Mouse (Mus musculus): Measurements from ENCODE around the gene Iqgap2. TPM values are rescaled to one million over a fixed set of nuclear protein-coding genes. Genes with fewer than 3 reads are reported as not detected.

The Iqgap2 gene
- polyA plus RNA-seq, 1 experiment = 0.06 TPM

DNA sequence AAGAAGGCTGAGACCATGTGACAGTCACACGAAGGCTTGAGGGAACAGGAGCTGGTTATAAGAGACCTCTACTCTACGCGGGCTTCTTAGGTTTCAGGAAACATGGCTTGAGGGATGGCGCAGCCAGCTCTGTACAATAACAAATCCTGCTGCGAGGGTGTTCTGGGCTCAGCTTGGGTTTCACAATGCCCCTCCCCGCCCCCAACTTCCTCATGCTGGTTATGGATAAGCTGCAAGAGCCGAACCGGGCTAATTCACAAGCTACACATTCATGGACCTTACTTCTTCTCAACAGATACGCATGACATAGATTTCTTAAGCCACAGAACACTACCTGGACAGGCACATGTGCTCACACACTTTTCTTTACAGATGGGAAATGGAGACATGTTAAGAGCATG lies 113.0 kb downstream of the Iqgap2 start:
- Histone ChIP-seq H3K79me3 (ENCODE audit: low read depth) (no peaks in the 10 kb centered on the region), H3K36me3 (ENCODE audit: control insufficient read depth, insufficient read depth) (no peaks in the 10 kb centered on the region), H3K79me2 (ENCODE audit: control insufficient read depth, insufficient read depth) (no peaks in the 10 kb centered on the region), H3ac (ENCODE audit: control insufficient read depth, insufficient read length, low read depth) (no peak overlapping the region), H3K4me3 (ENCODE audit: insufficient read depth, poor library complexity, severe bottlenecking) (no peak overlapping the region), H3K27me3 (ENCODE audit: control insufficient read depth, insufficient read depth, insufficient read length) (no peaks in the 10 kb centered on the region)
- no peak for TF ChIP-seq FOSL1 (IDR thresholded peaks at IDR 0.05; ENCODE audit: insufficient read depth, low read length, poor library complexity, severe bottlenecking)
- no peak for TF ChIP-seq CEBPB (IDR thresholded peaks at IDR 0.05; ENCODE audit: low read depth)
- TF ChIP-seq MYOG (IDR thresholded peaks at IDR 0.05; ENCODE audit: control insufficient read depth, extremely low read depth, insufficient read length) = no peak
- TF ChIP-seq MAX (IDR thresholded peaks at IDR 0.05) = no peak
- no peak for TF ChIP-seq USF1 (IDR thresholded peaks at IDR 0.05; ENCODE audit: low read depth)
- no peak for TF ChIP-seq CTCF (IDR thresholded peaks at IDR 0.05; ENCODE audit: control insufficient read depth, insufficient read depth, insufficient read length)
- no peak for TF ChIP-seq MYOD1 (IDR thresholded peaks at IDR 0.05; ENCODE audit: control insufficient read depth, insufficient read length, low read depth)

DNA sequence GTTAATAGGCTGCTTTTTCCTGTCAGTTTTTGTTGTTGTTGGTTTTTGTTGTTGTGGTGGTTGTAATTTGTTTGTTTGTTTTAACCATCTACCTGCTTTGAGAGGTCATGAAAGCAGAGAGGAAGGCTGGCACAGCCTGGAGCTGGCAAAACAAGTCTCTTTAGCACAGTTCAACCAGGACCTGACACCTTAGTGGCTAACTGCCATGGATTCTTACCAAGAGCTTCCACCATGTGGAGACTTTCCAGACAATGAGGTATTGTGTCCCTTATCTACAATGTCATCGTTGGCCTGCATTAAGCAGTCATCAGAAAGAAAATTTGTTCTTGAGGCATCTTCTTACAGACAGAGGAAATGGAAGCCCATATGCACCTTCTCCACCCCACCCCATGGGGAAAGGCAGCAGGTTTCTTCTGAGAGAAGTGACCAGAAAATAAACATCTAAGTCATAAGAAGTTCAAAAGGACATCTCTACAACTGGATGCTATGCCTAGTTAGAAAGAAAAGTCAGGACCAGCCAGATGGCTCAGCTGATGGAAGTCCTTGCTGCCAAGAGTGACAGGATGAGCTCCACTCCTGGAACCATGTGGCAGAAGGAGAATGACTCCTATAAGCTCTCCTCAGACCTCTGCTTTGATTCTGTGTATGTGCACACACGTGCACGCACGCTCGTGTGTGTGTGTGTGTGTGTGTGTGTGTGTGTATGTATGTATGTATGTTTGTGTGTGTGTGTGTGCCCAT lies 113.9 kb downstream of the Iqgap2 start:
- Histone ChIP-seq H3ac (ENCODE audit: control insufficient read depth, insufficient read length, low read depth) (no peak overlapping the region), H3K79me2 (ENCODE audit: control insufficient read depth, insufficient read depth) (no peaks in the 10 kb centered on the region), H3K27me3 (ENCODE audit: control insufficient read depth, insufficient read depth, insufficient read length) (no peaks in the 10 kb centered on the region), H3K4me3 (ENCODE audit: insufficient read depth, poor library complexity, severe bottlenecking) (no peak overlapping the region), H3K36me3 (ENCODE audit: control insufficient read depth, insufficient read depth) (no peaks in the 10 kb centered on the region), H3K79me3 (ENCODE audit: low read depth) (no peaks in the 10 kb centered on the region)
- no peak for TF ChIP-seq FOSL1 (IDR thresholded peaks at IDR 0.05; ENCODE audit: insufficient read depth, low read length, poor library complexity, severe bottlenecking)
- TF ChIP-seq MAX (IDR thresholded peaks at IDR 0.05) = no peak
- no peak for TF ChIP-seq CTCF (IDR thresholded peaks at IDR 0.05; ENCODE audit: control insufficient read depth, insufficient read depth, insufficient read length)
- no peak for TF ChIP-seq CEBPB (IDR thresholded peaks at IDR 0.05; ENCODE audit: low read depth)
- TF ChIP-seq MYOG (IDR thresholded peaks at IDR 0.05; ENCODE audit: control insufficient read depth, extremely low read depth, insufficient read length) = no peak

DNA sequence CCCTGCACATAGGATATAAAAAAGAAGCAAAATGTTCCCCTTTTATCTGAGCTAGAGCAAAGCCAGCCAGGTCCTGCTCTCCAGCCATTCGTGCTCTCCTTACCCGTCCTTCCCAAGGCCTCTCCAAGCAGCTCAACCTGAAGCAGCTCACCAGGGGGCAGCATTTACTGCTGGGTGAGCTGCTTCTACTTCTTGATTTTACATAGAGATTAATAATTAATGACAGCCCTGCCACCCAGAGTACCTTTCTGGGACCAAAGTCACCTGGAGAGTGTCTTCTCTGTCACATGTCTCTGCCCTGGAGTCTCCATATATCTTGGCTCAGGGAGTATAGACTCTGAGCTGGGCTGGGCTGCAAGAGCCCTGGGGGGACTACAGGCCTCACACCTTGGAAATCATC lies 114.5 kb downstream of the Iqgap2 start:
- no peaks in the 10 kb centered on the region for H3K36me3 ChIP-seq (ENCODE audit: control insufficient read depth, insufficient read depth)

DNA sequence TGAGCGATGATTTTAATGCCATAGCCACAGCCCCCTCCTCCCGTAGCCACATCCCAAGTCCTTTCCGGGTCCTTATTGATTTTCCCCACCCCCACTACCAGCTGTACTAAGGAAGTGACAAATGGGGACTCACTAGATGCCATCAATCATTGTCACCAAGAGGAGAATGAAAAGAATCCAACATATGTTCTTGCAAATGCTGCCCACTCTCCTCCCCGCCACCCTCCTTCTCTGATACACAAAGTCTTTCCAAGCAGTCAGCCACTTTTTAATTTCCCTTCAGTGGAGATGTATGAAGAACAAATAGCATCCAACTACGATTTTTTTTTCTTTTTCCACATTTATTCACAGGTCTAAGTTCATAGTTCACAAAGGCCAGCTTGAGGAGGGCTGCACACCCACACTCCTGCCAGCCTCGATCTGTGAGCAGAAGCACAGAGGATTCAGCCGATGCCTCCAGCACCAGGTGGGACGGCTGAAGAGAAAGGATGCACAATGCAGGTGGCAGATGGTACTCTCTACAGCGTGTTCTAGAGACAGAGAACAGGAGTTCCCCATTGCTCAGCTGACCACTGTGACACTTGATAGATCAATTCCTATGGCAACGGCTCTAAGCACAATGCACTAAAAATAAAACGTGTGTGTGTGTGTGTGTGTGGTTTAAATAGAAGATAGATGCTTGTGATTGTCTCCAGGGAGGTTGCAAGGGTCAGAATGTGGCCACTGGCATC lies 116.6 kb downstream of the Iqgap2 start:
- no peaks in the 10 kb centered on the region for H3K79me2 ChIP-seq (ENCODE audit: control insufficient read depth, insufficient read depth)
- no peaks in the 10 kb centered on the region for H3K79me3 ChIP-seq (ENCODE audit: low read depth)
- no peak overlapping the region for H3K4me3 ChIP-seq (ENCODE audit: insufficient read depth, poor library complexity, severe bottlenecking)
- H3ac ChIP-seq (ENCODE audit: control insufficient read depth, insufficient read length, low read depth) = no peak overlapping the region
- no peaks in the 10 kb centered on the region for H3K27me3 ChIP-seq (ENCODE audit: control insufficient read depth, insufficient read depth, insufficient read length)
- TF ChIP-seq FOSL1 (IDR thresholded peaks at IDR 0.05; ENCODE audit: insufficient read depth, low read length, poor library complexity, severe bottlenecking) (no peak), MAX (IDR thresholded peaks at IDR 0.05) (no peak), USF1 (IDR thresholded peaks at IDR 0.05; ENCODE audit: low read depth) (no peak), MYOD1 (IDR thresholded peaks at IDR 0.05; ENCODE audit: control insufficient read depth, insufficient read length, low read depth) (no peak), CEBPB (IDR thresholded peaks at IDR 0.05; ENCODE audit: low read depth) (no peak), MYOG (IDR thresholded peaks at IDR 0.05; ENCODE audit: control insufficient read depth, extremely low read depth, insufficient read length) (no peak), CTCF (IDR thresholded peaks at IDR 0.05; ENCODE audit: control insufficient read depth, insufficient read depth, insufficient read length) (no peak)
- H3K36me3 ChIP-seq (ENCODE audit: control insufficient read depth, insufficient read depth) = no peaks in the 10 kb centered on the region

More for the DNA sequence above, 114.5 kb downstream of the Iqgap2 start:
- no peaks in the 10 kb centered on the region for H3K79me3 ChIP-seq (ENCODE audit: low read depth)
- H3K4me3 ChIP-seq (ENCODE audit: insufficient read depth, poor library complexity, severe bottlenecking) = no peak overlapping the region
- H3K79me2 ChIP-seq (ENCODE audit: control insufficient read depth, insufficient read depth) = no peaks in the 10 kb centered on the region
- no peak for TF ChIP-seq CTCF (IDR thresholded peaks at IDR 0.05; ENCODE audit: control insufficient read depth, insufficient read depth, insufficient read length)
- TF ChIP-seq MYOD1 (IDR thresholded peaks at IDR 0.05; ENCODE audit: control insufficient read depth, insufficient read length, low read depth) = no peak
- no peak for TF ChIP-seq MAX (IDR thresholded peaks at IDR 0.05)
- no peak for TF ChIP-seq FOSL1 (IDR thresholded peaks at IDR 0.05; ENCODE audit: insufficient read depth, low read length, poor library complexity, severe bottlenecking)
- TF ChIP-seq CEBPB (IDR thresholded peaks at IDR 0.05; ENCODE audit: low read depth) = no peak
- no peak for TF ChIP-seq USF1 (IDR thresholded peaks at IDR 0.05; ENCODE audit: low read depth)
- TF ChIP-seq MYOG (IDR thresholded peaks at IDR 0.05; ENCODE audit: control insufficient read depth, extremely low read depth, insufficient read length) = no peak
- no peaks in the 10 kb centered on the region for H3K27me3 ChIP-seq (ENCODE audit: control insufficient read depth, insufficient read depth, insufficient read length)
- H3ac ChIP-seq (ENCODE audit: control insufficient read depth, insufficient read length, low read depth) = no peak overlapping the region

DNA sequence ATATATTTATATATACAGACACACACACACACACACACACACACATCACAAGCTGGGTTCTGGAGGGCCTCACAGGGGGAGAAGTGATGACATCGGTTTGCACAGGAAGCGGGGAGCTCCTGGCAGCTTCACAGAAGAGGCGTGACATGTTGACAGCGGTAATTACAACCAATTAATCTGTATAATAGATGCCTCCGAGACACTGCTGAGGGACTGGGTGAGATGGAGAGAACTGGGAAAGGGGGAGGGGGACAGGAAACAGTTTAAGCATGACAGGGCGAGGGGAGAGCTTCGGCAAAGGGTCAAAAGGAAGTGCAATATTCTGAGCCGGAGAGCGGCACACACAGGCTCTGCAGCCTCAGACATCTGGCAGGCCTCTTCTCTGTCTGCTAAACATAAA lies 126.7 kb downstream of the Iqgap2 start:
- TF ChIP-seq USF1 (IDR thresholded peaks at IDR 0.05; ENCODE audit: low read depth) = no peak
- H3ac ChIP-seq (ENCODE audit: control insufficient read depth, insufficient read length, low read depth) = no peak overlapping the region
- H3K27me3 ChIP-seq (ENCODE audit: control insufficient read depth, insufficient read depth, insufficient read length) = no peaks in the 10 kb centered on the region
- no peak overlapping the region for H3K4me3 ChIP-seq (ENCODE audit: insufficient read depth, poor library complexity, severe bottlenecking)
- no peaks in the 10 kb centered on the region for H3K79me3 ChIP-seq (ENCODE audit: low read depth)
- H3K36me3 ChIP-seq (ENCODE audit: control insufficient read depth, insufficient read depth) = no peaks in the 10 kb centered on the region
- no peaks in the 10 kb centered on the region for H3K79me2 ChIP-seq (ENCODE audit: control insufficient read depth, insufficient read depth)

Data from C2C12 (cell line).